Mouse (Mus musculus) myocyte (in vitro differentiated cells): ENCODE results near the gene Eva1c. TPM values are rescaled to one million over a fixed set of nuclear protein-coding genes. Genes with fewer than 3 reads are reported as not detected.

Experiments used
- H3K27me3 ChIP-seq: one replicate; pipeline ENCODE4 v1.6.1; 2011; ENCODE audit not compliant: control insufficient read depth, insufficient read depth, insufficient read length
- H3K36me3 ChIP-seq: one replicate; pipeline ENCODE4 v1.6.1; 2011; ENCODE audit not compliant: control insufficient read depth, insufficient read depth
- H3K4me2 ChIP-seq: one replicate; pipeline ENCODE4 v1.6.1; 2011; ENCODE audit warnings: low read depth, control low read depth
- H3K4me3 ChIP-seq: one replicate; pipeline ENCODE4 v1.5.1; 2011; ENCODE audit warnings: mild to moderate bottlenecking, control low read depth, moderate library complexity
- H3K79me2 ChIP-seq: one replicate; pipeline ENCODE4 v1.6.1; 2011; ENCODE audit not compliant: control insufficient read depth, insufficient read depth
- H3ac ChIP-seq: one replicate; pipeline ENCODE4 v1.6.1; 2011; ENCODE audit not compliant: control insufficient read depth, insufficient read length
- CEBPB ChIP-seq: IDR thresholded peaks from 2 replicates; pipeline ENCODE4 v1.6.1; 2011; ENCODE audit warnings: mild to moderate bottlenecking, moderate library complexity; ENCODE audit not compliant: poor library complexity, insufficient read depth, severe bottlenecking
- E2F4 ChIP-seq: IDR thresholded peaks from one replicate; pipeline ENCODE4 v1.6.1; 2011; ENCODE audit warnings: mild to moderate bottlenecking, control low read depth, moderate library complexity; ENCODE audit not compliant: insufficient read depth
- MAX ChIP-seq: IDR thresholded peaks from one replicate; pipeline ENCODE4 v1.6.1; 2011; ENCODE audit warnings: low read depth, mild to moderate bottlenecking, control low read depth
- MYOD1 ChIP-seq, 3 experiments: IDR thresholded peaks; one replicate each; pipeline ENCODE4 v1.6.1; 2011; ENCODE audit warnings: control low read depth in 2 of 3, low read depth in 2 of 3, mild to moderate bottlenecking in 2 of 3, moderate library complexity in 1 of 3; ENCODE audit not compliant: insufficient read length in 2 of 3, control insufficient read depth in 1 of 3
- MYOG ChIP-seq, 3 experiments: IDR thresholded peaks; one replicate each; pipeline ENCODE4 v1.6.1; 2011; ENCODE audit warnings: control low read depth in 2 of 3, low read depth in 2 of 3, mild to moderate bottlenecking in 2 of 3; ENCODE audit not compliant: insufficient read length in 2 of 3, control insufficient read depth in 1 of 3, insufficient read depth in 1 of 3
- POLR2A ChIP-seq: IDR thresholded peaks from one replicate; pipeline ENCODE4 v1.6.1; 2011; ENCODE audit warnings: low read depth, mild to moderate bottlenecking, control low read depth, moderate library complexity; ENCODE audit not compliant: insufficient read length
- POLR2AphosphoS2 ChIP-seq: IDR thresholded peaks from one replicate; pipeline ENCODE4 v1.6.1; 2011; ENCODE audit warnings: low read depth, control low read depth; ENCODE audit not compliant: insufficient read length
- REST ChIP-seq: IDR thresholded peaks from one replicate; pipeline ENCODE4 v1.6.1; 2011; ENCODE audit warnings: mild to moderate bottlenecking, control low read depth, moderate library complexity; ENCODE audit not compliant: insufficient read depth, insufficient read length
- SRF ChIP-seq: IDR thresholded peaks from one replicate; pipeline ENCODE4 v1.6.1; 2011; ENCODE audit warnings: low read depth; ENCODE audit not compliant: control insufficient read depth, insufficient read length
- TCF12 ChIP-seq: IDR thresholded peaks from one replicate; pipeline ENCODE4 v1.6.1; 2011; ENCODE audit warnings: mild to moderate bottlenecking, control low read depth; ENCODE audit not compliant: poor library complexity, insufficient read depth, severe bottlenecking
- TCF3 ChIP-seq: IDR thresholded peaks from one replicate; pipeline ENCODE4 v1.6.1; 2011; ENCODE audit warnings: low read depth, control low read depth; ENCODE audit not compliant: insufficient read length
- USF1 ChIP-seq: IDR thresholded peaks from one replicate; pipeline ENCODE4 v1.6.1; 2011; ENCODE audit warnings: low read depth, mild to moderate bottlenecking, control low read depth, moderate library complexity
- polyA plus RNA-seq: library from polyadenylated mRNA; unstranded; fragments of >200 nt; fragmentation: generic; extraction: Trizol; gene quantifications from one replicate; pipeline ENCODE4 v1.2.1, GENCODE M21; 2012; ENCODE audit warnings: missing spikeins

Eva1c gene
- polyA plus RNA-seq, 1 experiment, result 4.5 TPM

DNA sequence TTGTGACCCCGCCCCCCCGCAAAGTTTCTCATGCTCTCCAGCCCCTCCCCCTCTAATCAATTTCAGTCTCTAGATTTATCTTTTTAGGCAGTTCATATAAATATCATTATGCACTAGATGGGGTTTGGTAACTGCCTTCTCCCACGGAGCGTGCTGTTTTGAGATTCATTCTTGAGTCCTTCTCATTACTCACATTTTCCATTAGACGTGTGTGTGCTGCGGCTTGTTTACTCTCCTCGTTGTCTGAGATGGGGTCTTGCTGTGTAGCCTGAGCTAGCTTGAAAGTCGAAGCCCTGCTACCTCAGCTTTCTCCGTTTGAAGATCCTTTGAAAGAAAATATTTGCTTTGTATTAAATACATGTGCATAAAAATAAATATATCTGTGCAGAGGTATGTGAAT, 67.3 kb downstream of the Eva1c start:
- Histone ChIP-seq H3K4me3 (no peak overlapping the region), H3K27me3 (no peaks in the 10 kb centered on the region), H3K79me2 (no peaks in the 10 kb centered on the region), H3ac (no peak overlapping the region), H3K4me2 (no peak overlapping the region), H3K36me3 (no peaks in the 10 kb centered on the region)
- no peak for TF ChIP-seq MAX
- TF ChIP-seq REST, result no peak
- no peak for TF ChIP-seq TCF12
- no peak for TF ChIP-seq POLR2A
- TF ChIP-seq MYOG (IDR thresholded peaks at IDR 0.05; ENCODE audit: control insufficient read depth in 1 of 3, insufficient read depth in 1 of 3, insufficient read length in 2 of 3, low read depth in 2 of 3), result no peak
- TF ChIP-seq E2F4, result no peak
- no peak for TF ChIP-seq POLR2AphosphoS2
- TF ChIP-seq SRF, result no peak
- no peak for TF ChIP-seq USF1
- TF ChIP-seq TCF3, result no peak
- no peak for TF ChIP-seq CEBPB
- no peak for TF ChIP-seq MYOD1 (IDR thresholded peaks at IDR 0.05; ENCODE audit: control insufficient read depth in 1 of 3, insufficient read length in 2 of 3, low read depth in 2 of 3)

DNA sequence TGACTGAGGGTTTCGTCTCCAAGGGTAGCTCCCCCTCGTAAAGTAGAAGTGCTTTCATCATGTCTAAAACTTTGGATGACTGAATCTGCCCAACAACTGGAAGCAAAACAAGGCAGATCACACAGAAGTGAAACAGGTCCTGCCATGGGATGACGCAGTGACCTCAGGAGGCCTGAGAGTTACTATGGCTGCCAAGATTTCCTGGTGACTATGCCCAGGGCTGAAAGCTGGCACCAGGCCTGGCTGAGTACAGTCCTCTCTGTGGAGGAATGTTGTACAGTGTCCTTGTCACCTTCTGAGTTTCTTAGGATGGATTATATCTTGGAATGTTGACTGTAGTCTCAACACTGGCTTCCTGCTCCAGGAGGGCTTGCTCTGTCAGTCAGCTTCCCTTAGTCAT, 71.1 kb downstream of the Eva1c start:
- no peaks in the 10 kb centered on the region for H3K27me3 ChIP-seq
- TF ChIP-seq TCF3 (no peak), MYOD1 (IDR thresholded peaks at IDR 0.05; ENCODE audit: control insufficient read depth in 1 of 3, insufficient read length in 2 of 3, low read depth in 2 of 3) (no peak), MAX (no peak), TCF12 (no peak), POLR2A (no peak), MYOG (IDR thresholded peaks at IDR 0.05; ENCODE audit: control insufficient read depth in 1 of 3, insufficient read depth in 1 of 3, insufficient read length in 2 of 3, low read depth in 2 of 3) (no peak), USF1 (no peak), POLR2AphosphoS2 (no peak)
- no peak overlapping the region for H3K4me2 ChIP-seq
- no peaks in the 10 kb centered on the region for H3K36me3 ChIP-seq
- H3ac ChIP-seq, result no peak overlapping the region
- no peak overlapping the region for H3K4me3 ChIP-seq
- no peaks in the 10 kb centered on the region for H3K79me2 ChIP-seq

DNA sequence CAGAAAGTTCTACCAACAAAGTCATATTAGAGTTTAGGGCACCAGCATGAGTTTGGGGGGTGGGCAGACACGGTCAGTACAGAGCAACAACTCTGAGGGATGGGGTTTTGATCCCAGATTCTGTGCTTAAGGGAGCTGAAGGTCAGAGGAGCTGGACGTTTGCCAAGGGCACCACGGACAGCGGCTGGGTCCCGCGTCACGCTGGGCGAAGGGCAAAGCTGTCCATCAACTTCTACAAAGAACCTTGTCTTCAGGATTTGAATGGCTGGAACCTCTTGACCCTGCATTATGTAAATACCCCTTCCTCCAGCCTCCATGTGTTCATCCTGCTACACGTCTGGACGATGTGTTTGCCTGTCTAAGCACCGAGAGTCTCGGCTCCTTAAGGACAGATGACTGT, 73.0 kb downstream of the Eva1c start:
- TF ChIP-seq MYOD1 (IDR thresholded peaks at IDR 0.05; ENCODE audit: control insufficient read depth in 1 of 3, insufficient read length in 2 of 3, low read depth in 2 of 3), result no peak
- peak; percentile 76 for TF ChIP-seq REST
- Histone ChIP-seq H3K79me2 (no peaks in the 10 kb centered on the region), H3K4me2 (no peak overlapping the region)

DNA sequence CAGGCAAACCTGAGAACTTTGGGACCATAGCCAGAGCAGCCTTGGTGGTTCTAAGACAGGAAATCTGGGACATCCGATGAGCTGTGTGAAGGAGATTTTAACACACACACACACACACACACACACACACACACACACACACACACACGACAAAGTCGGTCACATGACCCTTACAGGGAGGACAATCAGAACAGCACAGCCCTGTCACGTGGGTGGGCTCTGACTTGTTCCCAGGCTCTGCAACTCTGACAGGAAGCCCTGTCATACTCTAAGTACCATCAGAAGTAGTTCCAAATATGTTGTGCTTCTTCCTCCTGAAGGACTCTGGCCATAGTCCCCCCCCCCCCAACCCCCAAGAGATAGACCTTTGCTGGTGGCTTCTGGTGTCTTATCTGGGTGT, 74.8 kb downstream of the Eva1c start:
- H3K4me2 ChIP-seq, result no peak overlapping the region
- H3K4me3 ChIP-seq, result no peak overlapping the region
- no peaks in the 10 kb centered on the region for H3K36me3 ChIP-seq
- TF ChIP-seq POLR2A (no peak), MYOD1 (IDR thresholded peaks at IDR 0.05; ENCODE audit: control insufficient read depth in 1 of 3, insufficient read length in 2 of 3, low read depth in 2 of 3) (no peak), USF1 (no peak), SRF (no peak)
- H3K79me2 ChIP-seq, result no peaks in the 10 kb centered on the region
- no peak overlapping the region for H3ac ChIP-seq
- H3K27me3 ChIP-seq, result no peaks in the 10 kb centered on the region

More for the DNA sequence above, 73.0 kb downstream of the Eva1c start:
- H3K27me3 ChIP-seq, result no peaks in the 10 kb centered on the region
- H3ac ChIP-seq, result no peak overlapping the region
- no peaks in the 10 kb centered on the region for H3K36me3 ChIP-seq
- no peak overlapping the region for H3K4me3 ChIP-seq

DNA sequence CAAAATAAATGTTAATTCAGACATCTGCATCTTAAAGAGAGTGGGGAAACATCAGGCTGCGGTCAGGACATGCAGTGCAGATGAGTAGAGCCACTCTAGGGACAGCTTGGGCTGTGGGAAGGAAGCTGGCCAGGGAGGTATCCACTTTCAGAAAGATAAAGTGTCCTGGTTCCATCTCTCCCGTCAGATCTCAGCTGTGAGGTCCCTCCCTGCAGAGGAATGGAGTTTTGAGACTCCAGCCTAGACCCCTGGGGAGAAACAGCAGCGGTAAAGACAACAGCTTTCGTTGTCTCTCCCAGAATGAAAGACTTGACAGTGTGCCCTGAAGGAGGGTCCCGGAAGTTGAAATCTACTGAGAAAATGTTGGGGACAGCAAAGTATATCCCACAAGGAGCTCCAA, 76.8 kb downstream of the Eva1c start:
- H3K36me3 ChIP-seq, result no peaks in the 10 kb centered on the region
- H3K27me3 ChIP-seq, result no peaks in the 10 kb centered on the region
- no peaks in the 10 kb centered on the region for H3K79me2 ChIP-seq
- no peak overlapping the region for H3ac ChIP-seq
- no peak overlapping the region for H3K4me2 ChIP-seq
- TF ChIP-seq MYOD1 (IDR thresholded peaks at IDR 0.05; ENCODE audit: control insufficient read depth in 1 of 3, insufficient read length in 2 of 3, low read depth in 2 of 3) (no peak), POLR2A (no peak), REST (no peak), POLR2AphosphoS2 (no peak), MYOG (IDR thresholded peaks at IDR 0.05; ENCODE audit: control insufficient read depth in 1 of 3, insufficient read depth in 1 of 3, insufficient read length in 2 of 3, low read depth in 2 of 3) (no peak), E2F4 (no peak), TCF3 (no peak)
- no peak overlapping the region for H3K4me3 ChIP-seq
